Mouse (Mus musculus): ENCODE data around the gene Hmgn3. TPM values are rescaled to one million over a fixed set of nuclear protein-coding genes. Genes with fewer than 3 reads are reported as not detected.

The Hmgn3 gene
- polyA plus RNA-seq (2012): 11.2 and 14.9 TPM in 2 replicates

GRCm38 (mm10) chr9:83146446-83147188 lies at the start of gene Hmgn3:
Gene Hmgn3, minus strand, starts transcription at chr9:83146685.

Other genes with a start within 250 kb of the Hmgn3 start
- 4.2 and 6.5 TPM in 2 replicates for gene Phip, start 171.2 kb downstream of the Hmgn3 start, polyA plus RNA-seq (2012)

Data from megakaryocyte-erythroid progenitor cell, adult 5 weeks (primary cell).